Mouse (Mus musculus): ENCODE results near the gene Insyn1.

GRCm38 (mm10) chr9:58487076-58487475, 1.3 kb upstream of the Insyn1 start:
- TF ChIP-seq CTCF (IDR thresholded peaks at IDR 0.05; ENCODE audit: insufficient read depth, low read length) (no peak), POLR2A (IDR thresholded peaks at IDR 0.05; ENCODE audit: borderline replicate concordance, extremely low read depth, low read depth, low read length) (no peak)
